Mouse (Mus musculus) spleen, postnatal 14 days (tissue): ENCODE data around the gene Hepacam.

Source experiments
- DNase-seq, 2 experiments: peaks; one replicate each; pipeline ENCODE4 v3.0.0; 2021 to 2022; ENCODE audit warnings: low spot score in 2 of 2

Gene Hepacam

DNA sequence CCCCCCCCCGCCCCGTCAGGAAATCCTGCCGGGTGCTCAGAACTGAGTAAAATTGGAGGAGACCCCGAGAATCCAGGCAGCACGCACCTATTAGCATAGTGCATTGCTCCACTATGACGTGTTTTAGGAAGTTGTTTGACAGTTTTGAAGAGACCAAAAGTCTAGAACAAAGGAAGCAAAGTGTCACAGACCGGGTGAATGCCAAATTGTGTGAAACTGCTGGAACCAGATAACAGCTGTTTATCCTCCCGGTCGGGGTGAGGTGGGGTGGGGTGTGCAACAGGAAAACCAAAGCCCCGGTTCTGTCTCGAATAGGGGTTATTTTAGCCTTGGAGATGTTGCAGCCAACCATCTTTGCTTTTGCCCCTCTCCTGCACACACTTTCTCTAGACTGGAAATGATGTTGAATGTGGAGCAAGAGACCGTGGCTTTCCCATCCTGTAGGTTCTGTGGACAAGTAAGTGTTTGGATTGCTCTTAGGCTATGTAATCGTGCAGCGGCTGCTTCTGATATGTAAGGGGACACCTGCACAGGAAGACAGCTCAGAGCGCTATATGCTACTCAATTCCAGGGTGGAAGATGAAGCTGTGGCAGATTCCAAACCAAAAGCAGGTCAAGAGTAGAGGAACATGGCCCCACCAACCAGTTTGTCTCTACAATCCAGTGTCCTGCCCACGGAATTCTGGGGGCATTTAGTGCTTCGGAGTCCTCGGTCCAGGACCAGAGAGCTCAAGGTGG lies 66.8 kb downstream of the Hepacam start:
- no peak for DNase-seq

DNA sequence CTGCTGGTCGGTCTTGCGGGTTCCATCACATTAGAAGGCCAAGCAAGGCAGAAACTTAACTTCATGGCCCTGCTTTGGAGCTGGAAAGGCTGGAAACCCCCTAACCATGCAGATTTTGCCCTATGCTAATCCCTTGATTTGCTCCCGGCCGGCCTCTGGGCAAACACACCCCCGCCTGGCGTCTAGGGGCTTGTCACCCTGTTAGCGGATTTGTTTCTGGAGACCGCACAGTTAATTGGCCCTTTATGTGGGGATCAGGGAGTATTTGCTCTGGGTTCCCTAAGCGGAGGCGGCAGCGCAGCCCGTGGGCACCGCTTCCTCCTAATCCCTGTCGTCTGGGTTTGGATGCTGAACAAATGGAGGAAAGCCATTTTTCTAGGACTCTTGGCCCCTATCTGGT lies 67.8 kb downstream of the Hepacam start:
- DNase-seq = no peak

DNA sequence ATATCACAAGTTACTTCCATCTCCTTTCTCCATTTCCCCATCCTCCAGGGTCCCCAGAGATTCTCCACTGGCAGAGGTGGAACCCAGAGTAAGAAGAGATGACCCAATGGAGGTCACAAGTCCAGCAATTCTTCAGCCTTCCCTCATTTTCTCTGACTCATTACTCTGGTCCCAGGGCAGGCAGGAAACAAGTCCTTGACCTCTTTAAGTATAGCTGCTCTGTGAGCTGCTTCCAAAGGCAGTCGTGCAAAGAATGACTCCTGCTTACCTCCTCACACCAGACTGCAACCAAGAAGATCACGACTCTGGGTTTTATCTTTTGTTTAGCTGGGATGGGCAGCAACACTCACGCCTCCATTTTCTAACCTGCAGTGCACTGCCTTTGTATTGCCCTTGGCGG lies 68.5 kb downstream of the Hepacam start:
- DNase-seq = no peak
